Mouse (Mus musculus): ENCODE measurements around the gene Klrb1b.
A peak's percentile ranks its signal among the peaks of the same experiment; 100 is the strongest.
"Not testable (repeated sequence)": the region's sequence is repeated elsewhere in the genome, so short reads cannot be mapped to it uniquely, and the experiment has no call there.

Gene Klrb1b

GRCm38 (mm10) chr6:128840669-128841068 is 14.5 kb upstream of the Klrb1b start:
- DNase-seq (ENCODE audit: low spot score) = not testable (repeated sequence)

GRCm38 (mm10) chr6:128839921-128840320 is 13.8 kb upstream of the Klrb1b start:
- DNase-seq (ENCODE audit: low spot score) = no peak

GRCm38 (mm10) chr6:128839266-128839771 is 13.2 kb upstream of the Klrb1b start:
- DNase-seq (ENCODE audit: low spot score) = peak; percentile 78

GRCm38 (mm10) chr6:128838342-128839265 is 12.5 kb upstream of the Klrb1b start:
- peak; percentile 79 for DNase-seq (ENCODE audit: low spot score)

DNA sequence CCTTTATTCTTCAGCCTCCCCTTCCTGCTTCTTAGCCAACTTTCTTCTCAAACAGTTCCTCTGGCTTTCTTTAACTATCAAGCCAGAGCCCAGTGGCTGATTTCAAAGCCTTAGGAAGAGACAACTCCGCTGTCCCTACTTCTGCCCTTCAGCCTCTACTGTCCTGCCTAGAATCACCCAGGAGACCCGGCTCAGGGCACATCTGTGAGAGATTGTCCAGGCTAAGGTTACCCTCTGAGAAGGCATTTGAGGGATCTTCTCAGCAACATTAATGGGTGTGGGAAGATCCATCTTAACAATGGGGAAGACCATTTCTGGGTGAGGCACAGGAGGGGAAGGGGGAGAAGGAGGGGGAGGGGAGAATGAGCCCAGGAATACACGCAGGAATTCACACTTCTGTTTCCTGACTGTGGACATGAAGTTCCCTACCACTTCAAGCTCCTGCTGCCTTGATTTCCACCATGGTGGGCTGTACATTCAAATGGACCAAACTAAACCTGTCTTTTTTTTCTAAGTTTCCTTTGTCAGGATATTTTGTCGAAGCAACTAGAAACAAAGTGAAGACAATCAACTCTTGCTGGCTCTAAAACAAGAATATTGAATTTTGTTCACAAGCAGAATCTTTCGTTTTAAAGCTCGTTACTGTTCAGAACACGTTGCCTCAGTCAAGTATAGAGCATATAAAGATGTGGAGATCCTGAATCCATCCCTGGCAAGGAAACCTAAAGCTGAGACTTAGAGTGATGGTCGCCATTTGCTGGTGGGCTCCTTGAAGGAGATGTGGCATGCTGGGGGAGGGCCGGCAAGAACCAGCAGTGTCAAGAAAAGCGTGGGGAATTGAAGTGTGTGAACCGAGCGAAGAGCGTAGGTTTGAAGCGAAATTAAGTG is 11.6 kb upstream of the Klrb1b start:
- DNase-seq (ENCODE audit: low spot score) = no peak

DNA sequence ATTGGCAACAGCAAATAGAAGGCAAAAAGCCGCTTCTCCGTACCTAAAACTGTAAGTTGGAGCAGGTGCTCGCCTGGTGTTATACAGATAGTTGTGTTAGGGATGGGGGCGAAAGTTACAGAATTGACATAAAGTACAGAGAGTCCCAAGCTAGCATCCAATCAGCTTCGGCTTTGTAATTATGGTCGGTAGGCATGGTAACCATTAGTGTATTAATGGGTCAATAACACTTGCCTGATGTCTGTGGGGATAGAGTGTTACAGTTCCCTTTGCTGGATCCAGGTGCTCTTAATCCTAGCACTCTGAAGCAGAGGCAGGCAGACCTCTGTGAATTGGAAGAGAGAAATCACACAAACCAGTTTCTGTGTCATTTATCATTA is 10.8 kb upstream of the Klrb1b start:
- no peak for DNase-seq (ENCODE audit: low spot score)

GRCm38 (mm10) chr6:128836191-128836954 is 10.2 kb upstream of the Klrb1b start:
- no peak for DNase-seq (ENCODE audit: low spot score)

GRCm38 (mm10) chr6:128835571-128835970 is 9.4 kb upstream of the Klrb1b start:
- DNase-seq (ENCODE audit: low spot score) = no peak

DNA sequence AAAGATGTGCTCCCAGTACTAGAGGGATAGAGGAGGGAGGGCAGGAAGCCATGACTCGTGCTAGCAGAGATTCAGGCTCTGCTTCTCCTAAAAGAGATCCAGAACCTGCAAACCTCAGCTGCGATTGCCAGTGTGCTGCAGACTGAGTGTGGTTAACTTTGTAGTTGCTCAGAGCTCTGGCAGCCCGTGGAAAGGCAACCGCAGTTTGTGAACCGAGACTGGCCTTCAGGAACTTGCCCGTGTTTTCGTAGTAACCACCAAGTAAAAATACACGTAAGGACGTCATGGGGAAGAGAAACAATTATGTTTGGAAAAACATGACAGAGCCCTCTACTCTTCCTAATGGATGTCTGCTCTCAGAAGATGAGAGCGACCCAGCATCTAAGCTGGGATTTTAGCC is 6.9 kb upstream of the Klrb1b start:
- DNase-seq (ENCODE audit: low spot score) = no peak

- DNase-seq (ENCODE audit: low spot score) = no peak
Observed at GRCm38 (mm10) chr6:128829837-128830236, 3.7 kb upstream of the Klrb1b start.

- DNase-seq (ENCODE audit: low spot score) = no peak
Observed at GRCm38 (mm10) chr6:128826781-128827180, 650 bp upstream of the Klrb1b start.

GRCm38 (mm10) chr6:128818083-128818802 is 7.9 kb downstream of the Klrb1b start:
- DNase-seq (ENCODE audit: low spot score) = no peak

DNA sequence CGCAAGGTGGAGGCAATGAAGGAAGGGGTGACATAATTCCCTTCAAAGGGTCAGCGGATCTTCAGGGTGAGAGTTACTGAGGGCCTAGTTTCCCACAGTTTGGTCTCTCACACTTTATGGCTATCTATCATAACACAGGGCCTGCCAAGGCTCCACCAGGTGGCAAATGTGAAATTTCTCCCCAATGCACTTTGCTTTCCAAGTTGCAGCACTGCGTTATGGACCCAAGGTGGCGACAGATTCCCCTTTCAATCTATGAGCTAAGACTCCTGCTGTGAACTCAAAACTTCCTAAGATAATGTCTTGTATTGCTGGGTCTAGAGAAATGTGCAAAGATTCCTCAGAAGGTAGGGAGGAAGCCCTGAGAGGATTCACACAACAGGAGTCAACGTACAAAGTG is 17.6 kb downstream of the Klrb1b start:
- no peak for DNase-seq (ENCODE audit: low spot score)

DNA sequence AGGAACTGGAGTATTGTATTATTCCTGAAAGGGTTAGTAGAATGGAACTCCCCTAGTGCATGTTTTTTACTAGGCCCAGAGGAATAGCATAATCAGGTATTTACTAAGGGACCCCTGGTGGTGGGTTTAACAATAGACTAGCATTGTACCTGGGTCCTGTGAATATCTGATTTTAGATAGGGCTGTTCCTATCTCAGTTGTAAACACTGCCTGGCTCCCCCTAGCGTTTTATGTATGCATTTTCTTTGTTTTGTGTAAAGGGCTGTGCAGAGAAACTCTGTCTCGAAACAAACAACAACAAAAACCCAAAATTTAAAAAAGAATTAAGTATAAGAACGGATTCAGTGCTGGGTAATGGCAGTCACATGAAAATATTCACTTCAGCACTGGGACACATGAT is 19.1 kb downstream of the Klrb1b start:
- DNase-seq (ENCODE audit: low spot score) = no peak

- not testable (repeated sequence) for DNase-seq (ENCODE audit: low spot score)
Observed at GRCm38 (mm10) chr6:128804823-128805640, 21.1 kb downstream of the Klrb1b start.

DNA sequence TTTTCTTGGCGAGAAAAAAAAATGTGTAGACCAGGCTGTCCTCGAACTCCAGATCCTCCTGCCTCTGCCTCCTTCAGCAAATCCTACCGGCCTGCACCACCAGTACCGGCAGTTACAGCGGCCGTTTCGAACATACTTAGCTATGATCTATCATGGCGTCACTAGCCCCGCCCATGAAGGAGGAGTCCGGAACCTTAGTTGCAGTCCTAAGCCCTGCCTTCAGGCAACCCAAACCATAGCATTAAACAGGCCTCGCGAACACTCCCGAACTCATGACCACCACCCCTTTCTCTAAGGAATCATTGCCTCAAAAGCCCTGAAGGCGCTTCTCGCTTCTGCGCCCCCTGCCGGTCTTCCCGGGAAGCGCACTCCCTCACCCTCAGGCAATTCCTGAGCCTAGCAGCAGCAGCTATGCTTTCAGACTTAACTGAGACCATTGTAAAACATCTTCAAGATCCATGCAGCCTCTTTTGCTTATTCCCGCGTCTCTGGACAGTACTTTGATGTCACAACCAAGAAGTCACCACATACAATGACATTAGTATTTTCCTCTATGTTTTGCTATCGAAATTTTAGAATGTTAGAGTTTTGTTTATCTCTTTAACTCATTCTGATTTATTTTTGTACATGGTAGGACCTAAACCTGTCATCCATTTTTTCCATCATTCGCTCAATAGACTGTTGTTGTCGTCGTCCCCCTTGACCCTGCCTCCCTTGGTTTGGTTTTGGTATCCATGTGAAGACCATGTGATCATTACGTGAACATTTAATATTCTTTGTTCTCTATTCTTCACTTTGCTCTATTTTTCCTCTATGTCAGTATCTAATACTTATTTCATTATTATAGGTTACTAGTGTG is 22.9 kb downstream of the Klrb1b start:
- peak; percentile 89 for DNase-seq (ENCODE audit: low spot score)

- DNase-seq (ENCODE audit: low spot score) = peak; percentile 24
Observed at GRCm38 (mm10) chr6:128802557-128802956, 23.6 kb downstream of the Klrb1b start.

GRCm38 (mm10) chr6:128800696-128801095 is 25.4 kb downstream of the Klrb1b start:
- not testable (repeated sequence) for DNase-seq (ENCODE audit: low spot score)

DNA sequence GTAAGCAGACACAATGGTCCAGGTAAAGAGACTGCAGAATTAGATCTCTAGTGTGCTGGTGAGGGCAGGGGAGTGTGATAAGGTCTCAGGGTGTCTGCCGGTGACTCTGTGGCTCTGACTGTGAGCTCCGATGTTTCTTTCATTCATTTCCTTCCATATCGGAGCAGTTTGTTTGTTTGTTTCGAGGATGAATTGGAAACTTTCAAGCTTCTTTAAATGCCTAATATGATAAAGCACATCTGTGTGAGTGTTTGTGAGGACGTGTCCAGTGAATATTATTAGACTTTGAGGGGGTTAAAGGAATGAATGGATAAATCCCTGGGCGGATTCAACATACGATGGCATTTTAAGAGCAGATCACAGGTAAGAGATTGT is 26.2 kb downstream of the Klrb1b start:
- DNase-seq (ENCODE audit: low spot score) = no peak
